Comparison of ENCODE assay signal across 13 mouse cellular contexts in the genomic region with DNA sequence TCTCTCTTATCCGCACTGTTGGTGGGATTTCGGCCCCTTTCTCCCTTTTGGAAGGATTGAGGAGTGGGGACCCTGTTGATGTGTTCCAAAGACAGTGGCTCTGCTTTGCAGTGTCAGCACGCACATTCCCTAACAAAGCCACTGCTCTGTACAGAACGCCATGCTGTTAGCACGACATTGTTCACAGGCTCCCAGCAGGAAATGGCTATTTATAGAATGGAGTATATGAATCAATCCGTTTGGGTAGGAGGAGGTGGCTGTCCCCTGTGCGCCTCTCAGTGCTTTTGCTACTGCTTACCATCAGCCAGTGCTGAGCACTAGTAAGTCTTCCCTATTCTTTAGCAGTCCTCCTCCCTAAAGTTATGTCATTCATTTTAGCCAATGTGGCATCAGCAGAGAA. TPM values are rescaled to one million over a fixed set of nuclear protein-coding genes. Genes with fewer than 3 reads are reported as not detected.
A peak's percentile ranks its signal among the peaks of the same experiment; 100 is the strongest.
DNase-seq lines count a peak whose midpoint lies in the region; ATAC-seq and TF ChIP-seq lines count a peak whose summit lies in the region.
"Had no signal": no experiment of that assay in that cellular context is flagged by ENCODE, and none has a peak within 500 bp of the region (broad histone marks: within the 10 kb centered on the region; RNA-seq: fewer than 3 reads in every experiment).

No protein-coding gene starts in this region.

- H3K9ac ChIP-seq in forebrain, embryonic 16.5 days (replicated peaks; ENCODE audit: low read depth, low read length): no peak overlapping the region
- no peak overlapping the region for H3K9ac ChIP-seq in forebrain, embryonic 11.5 days (ENCODE audit: low read length)
- no peak overlapping the region for H3K9ac ChIP-seq in kidney, postnatal 0 days (ENCODE audit: low read depth, low read length)
- H3K9ac ChIP-seq in neural tube, embryonic 11.5 days (ENCODE audit: low read length): no peak overlapping the region
- H3K9ac ChIP-seq in neural tube, embryonic 15.5 days (replicated peaks): 0 out of 2 replicates have a peak overlapping the region, but pooled peaks have one; percentile 28
- H3K9ac ChIP-seq: limb, embryonic 13.5 days; lung, embryonic 15.5 days had no signal

- TF ChIP-seq CTCF in kidney, postnatal 0 days (IDR thresholded peaks at IDR 0.05; ENCODE audit: low read depth): no peak

- H3K36me3 ChIP-seq in forebrain, embryonic 16.5 days (ENCODE audit: control insufficient read depth, insufficient read depth): no peaks in the 10 kb centered on the region
- no peaks in the 10 kb centered on the region for H3K36me3 ChIP-seq in forebrain, embryonic 11.5 days (ENCODE audit: control insufficient read depth, insufficient read depth, low read length)
- no peaks in the 10 kb centered on the region for H3K36me3 ChIP-seq in kidney, postnatal 0 days (ENCODE audit: insufficient read depth, low read length)
- H3K36me3 ChIP-seq in neural tube, embryonic 11.5 days (ENCODE audit: control insufficient read depth, insufficient read depth, low read length): no peaks in the 10 kb centered on the region
- H3K36me3 ChIP-seq in neural tube, embryonic 15.5 days: no peaks in the 10 kb centered on the region
- H3K36me3 ChIP-seq: limb, embryonic 13.5 days; lung, embryonic 15.5 days had no signal

- no peaks in the 10 kb centered on the region for H3K9me3 ChIP-seq in forebrain, embryonic 16.5 days (ENCODE audit: control insufficient read depth, low read length)
- H3K9me3 ChIP-seq in forebrain, embryonic 11.5 days (ENCODE audit: control insufficient read depth, low read length): no peaks in the 10 kb centered on the region
- no peaks in the 10 kb centered on the region for H3K9me3 ChIP-seq in kidney, postnatal 0 days (replicated peaks; ENCODE audit: low read length)
- no peaks in the 10 kb centered on the region for H3K9me3 ChIP-seq in neural tube, embryonic 11.5 days (ENCODE audit: control insufficient read depth, low read length)
- H3K9me3 ChIP-seq in neural tube, embryonic 15.5 days (replicated peaks): no peaks in the 10 kb centered on the region
- H3K9me3 ChIP-seq: limb, embryonic 13.5 days; lung, embryonic 15.5 days had no signal

- H3K4me3 ChIP-seq in forebrain, embryonic 16.5 days (replicated peaks; ENCODE audit: low read length): no peak overlapping the region
- H3K4me3 ChIP-seq in forebrain, embryonic 11.5 days (ENCODE audit: low read depth, low read length): no peak overlapping the region
- H3K4me3 ChIP-seq in kidney, postnatal 0 days (replicated peaks; ENCODE audit: low read depth, low read length): no peak overlapping the region
- H3K4me3 ChIP-seq in neural tube, embryonic 11.5 days (ENCODE audit: low read depth, low read length): no peak overlapping the region
- no peak overlapping the region for H3K4me3 ChIP-seq in neural tube, embryonic 15.5 days (replicated peaks)
- H3K4me3 ChIP-seq: limb, embryonic 13.5 days; lung, embryonic 15.5 days had no signal

- DNase-seq in forebrain, embryonic 11.5 days (ENCODE audit: low spot score): no peak
- peak; percentile 77 for DNase-seq in kidney, postnatal 0 days (ENCODE audit: low spot score)
- DNase-seq in kidney, postnatal 14 days: no peak
- peak; percentile 15 for DNase-seq in neural tube, embryonic 11.5 days (ENCODE audit: low spot score)
- DNase-seq in neural tube, embryonic 10.5 days (ENCODE audit: extremely low spot score, low spot score): no peak
- no peak for DNase-seq in adrenal gland, postnatal 10 days
- DNase-seq: kidney, postnatal 10 days had no signal

- H3K27ac ChIP-seq in forebrain, embryonic 16.5 days (ENCODE audit: low read length): no peak overlapping the region
- H3K27ac ChIP-seq in forebrain, embryonic 11.5 days (ENCODE audit: low read depth, low read length): no peak overlapping the region
- peak overlapping the region; percentile 51; the same call in 1 of the 2 replicates for H3K27ac ChIP-seq in kidney, postnatal 0 days
- H3K27ac ChIP-seq in neural tube, embryonic 11.5 days (ENCODE audit: low read depth, low read length): no peak overlapping the region
- no peak overlapping the region for H3K27ac ChIP-seq in neural tube, embryonic 15.5 days (replicated peaks)
- H3K27ac ChIP-seq: limb, embryonic 13.5 days; lung, embryonic 15.5 days had no signal

- no peaks in the 10 kb centered on the region for H3K27me3 ChIP-seq in forebrain, embryonic 16.5 days (replicated peaks; ENCODE audit: control insufficient read depth, insufficient read depth, low read length)
- H3K27me3 ChIP-seq in forebrain, embryonic 11.5 days (ENCODE audit: control insufficient read depth, insufficient read depth, low read length): no peaks in the 10 kb centered on the region
- H3K27me3 ChIP-seq in kidney, postnatal 0 days (ENCODE audit: insufficient read depth, low read length): no peaks in the 10 kb centered on the region
- H3K27me3 ChIP-seq in neural tube, embryonic 11.5 days (ENCODE audit: control insufficient read depth, insufficient read depth, low read length): no peaks in the 10 kb centered on the region
- H3K27me3 ChIP-seq in neural tube, embryonic 15.5 days (replicated peaks): no peaks in the 10 kb centered on the region
- H3K27me3 ChIP-seq: limb, embryonic 13.5 days; lung, embryonic 15.5 days had no signal

- 38% methylated on average over 7 of the region's 7 CpGs for WGBS in forebrain, embryonic 16.5 days
- 56% methylated on average over 7 of the region's 7 CpGs for WGBS in forebrain, embryonic 11.5 days
- 50% methylated on average over 7 of the region's 7 CpGs for WGBS in kidney, postnatal 0 days
- WGBS in neural tube, embryonic 11.5 days: 47% methylated on average over 7 of the region's 7 CpGs
- WGBS in neural tube, embryonic 15.5 days: 26% methylated on average over 7 of the region's 7 CpGs

- ATAC-seq in forebrain, embryonic 16.5 days: peak; percentile 61; the same call in 1 of the 2 replicates
- ATAC-seq in forebrain, embryonic 11.5 days (replicated peaks; ENCODE audit: low FRiP score): no peak
- no peak for ATAC-seq in kidney, postnatal 0 days (replicated peaks; ENCODE audit: low FRiP score, low read depth)
- ATAC-seq in neural tube, embryonic 11.5 days (ENCODE audit: insufficient read depth, low FRiP score, low TSS enrichment): peak; percentile 68
- ATAC-seq in neural tube, embryonic 15.5 days (ENCODE audit: low FRiP score): peak; percentile 41; the same call in 1 of the 2 replicates

- no peak overlapping the region for H3K4me2 ChIP-seq in forebrain, embryonic 16.5 days (ENCODE audit: low read length)
- no peak overlapping the region for H3K4me2 ChIP-seq in forebrain, embryonic 11.5 days (ENCODE audit: low read depth, low read length, severe bottlenecking)
- no peak overlapping the region for H3K4me2 ChIP-seq in kidney, postnatal 0 days (ENCODE audit: low read length)
- no peak overlapping the region for H3K4me2 ChIP-seq in neural tube, embryonic 11.5 days (ENCODE audit: low read depth)
- H3K4me2 ChIP-seq in neural tube, embryonic 15.5 days: no peak overlapping the region
- H3K4me2 ChIP-seq: limb, embryonic 13.5 days; lung, embryonic 15.5 days had no signal

- H3K4me1 ChIP-seq in forebrain, embryonic 16.5 days (replicated peaks; ENCODE audit: control insufficient read depth, insufficient read depth, low read length): no peaks in the 10 kb centered on the region
- no peaks in the 10 kb centered on the region for H3K4me1 ChIP-seq in forebrain, embryonic 11.5 days (replicated peaks; ENCODE audit: control insufficient read depth, insufficient read depth, low read length)
- H3K4me1 ChIP-seq in kidney, postnatal 0 days (replicated peaks; ENCODE audit: insufficient read depth, low read length): 0 out of 2 replicates have a peak, but pooled peaks cover under 1% of the 10 kb centered on the region
- no peaks in the 10 kb centered on the region for H3K4me1 ChIP-seq in neural tube, embryonic 11.5 days (ENCODE audit: control insufficient read depth, insufficient read depth, low read length)
- peaks cover 7% of the 10 kb centered on the region; the same call in 1 of the 2 replicates for H3K4me1 ChIP-seq in neural tube, embryonic 15.5 days
- H3K4me1 ChIP-seq: limb, embryonic 13.5 days had no signal

RNA-seq across cellular contexts. Expression of a gene that starts 1.3 kb away (rescaled TPM):
- not detected in 2 replicates for polyA plus RNA-seq in forebrain, embryonic 16.5 days (2015; fragmentation: Nextera tagmentation; extraction: Ambion mirVana)
- not detected in 2 replicates for polyA plus RNA-seq in forebrain, embryonic 11.5 days (2014; fragmentation: Nextera tagmentation; extraction: Ambion mirVana)
- polyA plus RNA-seq in kidney, postnatal 0 days (2015; fragmentation: Nextera tagmentation; extraction: Ambion mirVana): 155 and 206 TPM in 2 replicates
- polyA plus RNA-seq in neural tube, embryonic 11.5 days (2014; fragmentation: Nextera tagmentation; extraction: Ambion mirVana): not detected in 2 replicates
- 0.20 TPM in 1 of 2 replicates, not detected in the other for polyA plus RNA-seq in neural tube, embryonic 15.5 days (2015; fragmentation: Nextera tagmentation; extraction: Ambion mirVana)
- total RNA-seq in adrenal gland, postnatal 10 days (2021): 10 to 100 TPM in 1 of 2 experiments, 1 to 10 TPM in 1; 9.6 to 15.5 TPM
- polyA plus RNA-seq: lung, embryonic 15.5 days; neural tube, embryonic 14.5 days; small intestine, adult 2 months had no signal

RNA-seq across cellular contexts. Expression of a gene that starts 19.1 kb away (rescaled TPM):
- 60.1 and 68.4 TPM in 2 replicates for polyA plus RNA-seq in forebrain, embryonic 16.5 days (2015; fragmentation: Nextera tagmentation; extraction: Ambion mirVana)
- polyA plus RNA-seq in forebrain, embryonic 11.5 days (2014; fragmentation: Nextera tagmentation; extraction: Ambion mirVana): 98.6 and 105 TPM in 2 replicates
- 58.3 and 64.4 TPM in 2 replicates for polyA plus RNA-seq in kidney, postnatal 0 days (2015; fragmentation: Nextera tagmentation; extraction: Ambion mirVana)
- polyA plus RNA-seq in neural tube, embryonic 11.5 days (2014; fragmentation: Nextera tagmentation; extraction: Ambion mirVana): 83.9 and 87.2 TPM in 2 replicates
- 68.3 and 73.2 TPM in 2 replicates for polyA plus RNA-seq in neural tube, embryonic 15.5 days (2015; fragmentation: Nextera tagmentation; extraction: Ambion mirVana)
- total RNA-seq in adrenal gland, postnatal 10 days (2021): 10 to 100 TPM; 16.5 to 20.2 TPM

RNA-seq across cellular contexts. Expression of a gene that starts 23.0 kb away (rescaled TPM):
- not detected in 2 replicates for polyA plus RNA-seq in forebrain, embryonic 16.5 days (2015; fragmentation: Nextera tagmentation; extraction: Ambion mirVana)
- polyA plus RNA-seq in forebrain, embryonic 11.5 days (2014; fragmentation: Nextera tagmentation; extraction: Ambion mirVana): not detected in 2 replicates
- 0.33 TPM in 1 of 2 replicates, not detected in the other for polyA plus RNA-seq in kidney, postnatal 0 days (2015; fragmentation: Nextera tagmentation; extraction: Ambion mirVana)
- not detected in 2 replicates for polyA plus RNA-seq in neural tube, embryonic 11.5 days (2014; fragmentation: Nextera tagmentation; extraction: Ambion mirVana)
- not detected in 2 replicates for polyA plus RNA-seq in neural tube, embryonic 15.5 days (2015; fragmentation: Nextera tagmentation; extraction: Ambion mirVana)
- total RNA-seq in adrenal gland, postnatal 10 days (2021): not detected
- polyA plus RNA-seq: limb, embryonic 13.5 days; lung, embryonic 15.5 days; neural tube, embryonic 14.5 days; small intestine, adult 2 months had no signal

RNA-seq across cellular contexts. Expression of a gene that starts 36.0 kb away (rescaled TPM):
- 0.57 TPM in 1 of 2 replicates, not detected in the other for polyA plus RNA-seq in forebrain, embryonic 16.5 days (2015; fragmentation: Nextera tagmentation; extraction: Ambion mirVana)
- polyA plus RNA-seq in forebrain, embryonic 11.5 days (2014; fragmentation: Nextera tagmentation; extraction: Ambion mirVana): 0.44 TPM in 1 of 2 replicates, not detected in the other
- polyA plus RNA-seq in kidney, postnatal 0 days (2015; fragmentation: Nextera tagmentation; extraction: Ambion mirVana): 1.6 and 1.9 TPM in 2 replicates
- 0.68 and 1.1 TPM in 2 replicates for polyA plus RNA-seq in neural tube, embryonic 11.5 days (2014; fragmentation: Nextera tagmentation; extraction: Ambion mirVana)
- 1.3 TPM in 2 replicates for polyA plus RNA-seq in neural tube, embryonic 15.5 days (2015; fragmentation: Nextera tagmentation; extraction: Ambion mirVana)
- 10 to 100 TPM; 10.7 to 12.7 TPM for total RNA-seq in adrenal gland, postnatal 10 days (2021)
- polyA plus RNA-seq: small intestine, adult 2 months had no signal

Comparison
In these comparisons a context has a peak if more than half of its experiments do, and no peak if none do; other contexts are left out.
1. ATAC-seq: peak in forebrain, embryonic 16.5 days (single experiment), neural tube, embryonic 11.5 days (single experiment) and neural tube, embryonic 15.5 days (single experiment); none in forebrain, embryonic 11.5 days (single experiment) and kidney, postnatal 0 days (single experiment).
2. DNase-seq: peak in kidney, postnatal 0 days (single experiment) and neural tube, embryonic 11.5 days (single experiment); none in forebrain, embryonic 11.5 days (single experiment), kidney, postnatal 14 days (single experiment), neural tube, embryonic 10.5 days (single experiment) and adrenal gland, postnatal 10 days (single experiment).
3. RNA of a gene that starts 1.3 kb away (polyA plus RNA-seq): 155 to 206 TPM in kidney, postnatal 0 days; 0.20 TPM in neural tube, embryonic 15.5 days, not detected in forebrain, embryonic 16.5 days, not detected in forebrain, embryonic 11.5 days and not detected in neural tube, embryonic 11.5 days; every median in the first group is over 100 times any median in the second.